ENCODE assay signal across 10 mouse cellular contexts in genomic region chr19:7144458-7144857, GRCm38 (mm10). TPM values are rescaled to one million over a fixed set of nuclear protein-coding genes. Genes with fewer than 3 reads are reported as not detected.
DNase-seq lines count a peak whose midpoint lies in the region; ATAC-seq lines count a peak whose summit lies in the region.
"Had no signal": no experiment of that assay in that cellular context is flagged by ENCODE, and none has a peak within 500 bp of the region (broad histone marks: within the 10 kb centered on the region; RNA-seq: fewer than 3 reads in every experiment).

No protein-coding gene starts in this region.

- DNase-seq in heart, postnatal 14 days, result no peak
- no peak for DNase-seq in neural tube, embryonic 11.5 days (ENCODE audit: low spot score)
- DNase-seq in neural tube, embryonic 10.5 days (ENCODE audit: extremely low spot score, low spot score), result no peak
- no peak for DNase-seq in frontal cortex, postnatal 36 days (ENCODE audit: low spot score in 2 of 2)
- no peak for DNase-seq in layer of hippocampus, adult 9-11 months
- DNase-seq in frontal cortex, postnatal 10 days (ENCODE audit: low spot score in 2 of 2), result no peak

- 79% methylated on average over 3 of the region's 3 CpGs for WGBS in heart, embryonic 11.5 days (ENCODE audit: insufficient replicate concordance)
- 74% methylated on average over 3 of the region's 3 CpGs for WGBS in neural tube, embryonic 11.5 days
- WGBS in liver, embryonic 16.5 days (ENCODE audit: insufficient replicate concordance), result 59% methylated on average over 3 of the region's 3 CpGs

- no peaks in the 10 kb centered on the region for H3K36me3 ChIP-seq in heart, embryonic 11.5 days (ENCODE audit: control insufficient read depth, insufficient read depth, low read length)
- no peaks in the 10 kb centered on the region for H3K36me3 ChIP-seq in neural tube, embryonic 11.5 days (ENCODE audit: control insufficient read depth, insufficient read depth, low read length)
- no peaks in the 10 kb centered on the region for H3K36me3 ChIP-seq in liver, embryonic 16.5 days (ENCODE audit: control insufficient read depth, insufficient read depth)

- H3K4me2 ChIP-seq in heart, embryonic 11.5 days, result peak overlapping the region; percentile 70
- H3K4me2 ChIP-seq in neural tube, embryonic 11.5 days (ENCODE audit: low read depth), result peak overlapping the region; percentile 49
- peak overlapping the region; percentile 67 for H3K4me2 ChIP-seq in liver, embryonic 16.5 days (ENCODE audit: low read depth, low read length)

- intact Hi-C loops in heart, postnatal 14 days (cut with DNase I), result no loop called here

- H3K9ac ChIP-seq in heart, embryonic 11.5 days (ENCODE audit: low read depth, low read length), result no peak overlapping the region
- H3K9ac ChIP-seq in neural tube, embryonic 11.5 days (ENCODE audit: low read length), result no peak overlapping the region
- no peak overlapping the region for H3K9ac ChIP-seq in liver, embryonic 16.5 days (ENCODE audit: low read depth, low read length)

- ATAC-seq in heart, embryonic 11.5 days (replicated peaks; ENCODE audit: insufficient number of reproducible peaks, low FRiP score, low TSS enrichment), result no peak
- no peak for ATAC-seq in neural tube, embryonic 11.5 days (ENCODE audit: insufficient read depth, low FRiP score, low TSS enrichment)
- no peak for ATAC-seq in liver, embryonic 16.5 days (ENCODE audit: low read depth)

- H3K9me3 ChIP-seq in heart, embryonic 11.5 days (replicated peaks; ENCODE audit: control insufficient read depth, low read length), result no peaks in the 10 kb centered on the region
- H3K9me3 ChIP-seq in neural tube, embryonic 11.5 days (ENCODE audit: control insufficient read depth, low read length), result no peaks in the 10 kb centered on the region
- no peaks in the 10 kb centered on the region for H3K9me3 ChIP-seq in liver, embryonic 16.5 days (replicated peaks; ENCODE audit: control insufficient read depth, low read length)

- H3K27ac ChIP-seq in heart, embryonic 11.5 days (ENCODE audit: low read depth, low read length), result no peak overlapping the region
- H3K27ac ChIP-seq in neural tube, embryonic 11.5 days (ENCODE audit: low read depth, low read length), result no peak overlapping the region
- H3K27ac ChIP-seq in liver, embryonic 16.5 days (ENCODE audit: low read length), result no peak overlapping the region
- H3K27ac ChIP-seq: macrophage had no signal

- peak overlapping the region; percentile 35 for H3K4me3 ChIP-seq in heart, embryonic 11.5 days (ENCODE audit: low read depth, low read length)
- no peak overlapping the region for H3K4me3 ChIP-seq in neural tube, embryonic 11.5 days (ENCODE audit: low read depth, low read length)
- H3K4me3 ChIP-seq in liver, embryonic 16.5 days (ENCODE audit: low read depth, low read length), result no peak overlapping the region

- H3K4me1 ChIP-seq in heart, embryonic 11.5 days (ENCODE audit: control insufficient read depth, insufficient read depth, low read length), result peaks cover 15% of the 10 kb centered on the region
- H3K4me1 ChIP-seq in neural tube, embryonic 11.5 days (ENCODE audit: control insufficient read depth, insufficient read depth, low read length), result peaks cover 43% of the 10 kb centered on the region
- peaks cover 9% of the 10 kb centered on the region for H3K4me1 ChIP-seq in liver, embryonic 16.5 days (ENCODE audit: control insufficient read depth, low read depth, low read length)

- H3K27me3 ChIP-seq in heart, embryonic 11.5 days (ENCODE audit: control insufficient read depth, insufficient read depth, low read length), result peaks cover 45% of the 10 kb centered on the region
- peaks cover 5% of the 10 kb centered on the region; the same call in 1 of the 2 replicates for H3K27me3 ChIP-seq in neural tube, embryonic 11.5 days (ENCODE audit: control insufficient read depth, insufficient read depth, low read length)
- H3K27me3 ChIP-seq in liver, embryonic 16.5 days (ENCODE audit: control insufficient read depth, insufficient read depth, low read depth, low read length), result peaks cover 30% of the 10 kb centered on the region

RNA-seq across cellular contexts. Expression of gene Flrt1, which starts 38.9 kb away (rescaled TPM):
- polyA plus RNA-seq in heart, embryonic 11.5 days (2014; fragmentation: Nextera tagmentation; extraction: Ambion mirVana), result 0.79 and 0.97 TPM in 2 replicates
- 1 to 10 TPM in 1 of 2 experiments, under 1 TPM in 1; 0.98 to 1.0 TPM for total RNA-seq in heart, postnatal 14 days (2021)
- polyA plus RNA-seq in neural tube, embryonic 11.5 days (2014; fragmentation: Nextera tagmentation; extraction: Ambion mirVana), result 6.6 and 7.5 TPM in 2 replicates
- polyA plus RNA-seq in liver, embryonic 16.5 days (2015; fragmentation: Nextera tagmentation; extraction: Ambion mirVana), result 0.09 and 0.19 TPM in 2 replicates
- polyA plus RNA-seq: erythroblast, embryonic 14.5 days; macrophage had no signal
